Mouse (Mus musculus): Measurements from ENCODE around the gene Gm20388.

GRCm38 (mm10) chr8:120412357-120412756, 501.7 kb downstream of the Gm20388 start:
- TF ChIP-seq CHD2 (IDR thresholded peaks at IDR 0.05; ENCODE audit: low read depth, low read length), result no peak
- TF ChIP-seq ZC3H11A (IDR thresholded peaks at IDR 0.05; ENCODE audit: borderline replicate concordance, low read depth, low read length), result no peak
- TF ChIP-seq ZNF384 (IDR thresholded peaks at IDR 0.05; ENCODE audit: low read depth, low read length), result no peak
